Mouse (Mus musculus): ENCODE measurements at regions not wholly inside any gene's neighbourhood (a gene's known extent, or its start where the extent isn't known, plus 50 kb on each side); places are given as distances from the start of the nearest gene placed in this dataset.

DNA sequence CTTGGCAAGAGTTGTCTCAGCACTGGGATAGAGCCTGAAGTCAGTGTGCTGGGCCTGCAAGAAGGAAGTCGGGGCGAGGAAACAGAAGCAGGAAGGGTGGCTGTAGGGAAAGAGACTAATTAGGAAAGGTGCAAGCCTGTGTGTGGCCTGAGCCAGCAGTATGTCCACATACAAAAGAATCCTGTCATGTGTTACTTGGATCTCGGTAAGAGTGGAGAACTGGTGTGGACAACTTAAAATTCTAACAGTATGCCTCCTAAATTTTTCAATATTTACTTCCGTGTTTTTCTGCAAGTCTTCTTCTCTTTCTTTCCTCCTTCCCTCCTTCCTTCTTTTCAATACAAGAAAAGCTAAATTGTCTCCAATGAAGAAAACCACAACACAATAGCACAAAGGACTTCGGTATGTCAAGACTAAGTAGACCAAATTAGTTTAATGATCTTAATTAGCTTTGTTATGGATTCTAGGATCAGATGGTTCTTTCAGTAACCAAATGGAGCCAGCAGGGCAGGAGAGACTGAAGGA, 130.0 kb upstream of the Prep start:
- TF ChIP-seq POLR2A (IDR thresholded peaks at IDR 0.05; ENCODE audit: low read depth, low read length) (no peak), CTCF (conservative IDR thresholded peaks at IDR 0.05; ENCODE audit: insufficient read depth, insufficient read length, low read depth, low read length) (no peak)

Data from kidney, adult 2 months (tissue).